Mouse (Mus musculus) testis, adult 2 months (tissue): ENCODE data around the gene Gm17364.

ENCODE experiments used
- CTCF ChIP-seq: fragments of 200-500 bp; IDR thresholded peaks from 2 replicates; pipeline ENCODE4 v1.5.1; 2012; ENCODE audit warnings: low read depth, mild to moderate bottlenecking, inconsistent platforms, low read length, moderate library complexity; ENCODE audit not compliant: control insufficient read depth, insufficient read depth, insufficient replicate concordance
- POLR2A ChIP-seq: fragments of 200-500 bp; IDR thresholded peaks from 2 replicates; pipeline ENCODE4 v1.6.1; 2012; ENCODE audit warnings: low read depth, mild to moderate bottlenecking, inconsistent platforms, low read length, moderate library complexity; ENCODE audit not compliant: control insufficient read depth

- TF ChIP-seq POLR2A: no peak
- no peak for TF ChIP-seq CTCF
Observed at GRCm38 (mm10) chr13:41244306-41244830, 29.4 kb downstream of the Gm17364 start.
